Mouse (Mus musculus) layer of hippocampus, postnatal 10 days (tissue): ENCODE measurements around the gene Tob2. TPM values are rescaled to one million over a fixed set of nuclear protein-coding genes. Genes with fewer than 3 reads are reported as not detected.

Source experiments
- DNase-seq, 2 experiments: peaks; one replicate each; pipeline ENCODE4 v3.0.0; 2021; ENCODE audit warnings: low spot score in 2 of 2
- long read RNA-seq: library from polyadenylated mRNA; stranded (forward); transcript quantifications from one replicate; pipeline ENCODE4 v2.0.0, GENCODE M21; 2023
- total RNA-seq, 2 experiments: library from RNA; stranded (reverse); gene quantifications; 2 replicates each; pipeline ENCODE4 v1.2.3; 2021

Gene Tob2
- total RNA-seq, result 10 to 100 TPM; 25.2 to 31.9 TPM
- long read RNA-seq, full-length matches to known transcripts, result 4 of 8 reads
- long read RNA-seq, partial matches to known transcripts, result 0 of 8 reads
- long read RNA-seq, other reads (novel, unspliced or antisense), result 4 of 8 reads

GRCm38 (mm10) chr15:81858517-81859329, at the start of gene Tob2:
Tob2 (minus strand) TSS chr15:81858796.
- peak; percentile 70 to 78 for DNase-seq

GRCm38 (mm10) chr15:81907953-81908352, 49.4 kb upstream of the Tob2 start:
- DNase-seq, result no peak

- DNase-seq, result peak; percentile 83 to 84
Measured at GRCm38 (mm10) chr15:81904939-81905338, 46.3 kb upstream of the Tob2 start.

- DNase-seq, result no peak
Measured at GRCm38 (mm10) chr15:81898751-81899150, 40.2 kb upstream of the Tob2 start.

- DNase-seq, result no peak
Measured at GRCm38 (mm10) chr15:81897607-81898285, 39.1 kb upstream of the Tob2 start.

- DNase-seq, result peak in 1 of 2 experiments; percentile 52
Measured at GRCm38 (mm10) chr15:81896407-81896806, 37.8 kb upstream of the Tob2 start.

- DNase-seq, result no peak
Measured at GRCm38 (mm10) chr15:81894002-81894401, 35.4 kb upstream of the Tob2 start.

- DNase-seq, result no peak
Measured at GRCm38 (mm10) chr15:81891822-81892580, 33.4 kb upstream of the Tob2 start.

- DNase-seq, result no peak
Measured at GRCm38 (mm10) chr15:81891140-81891802, 32.7 kb upstream of the Tob2 start.

- DNase-seq, result no peak
Measured at GRCm38 (mm10) chr15:81889175-81889574, 30.6 kb upstream of the Tob2 start.

GRCm38 (mm10) chr15:81886795-81887550, 28.4 kb upstream of the Tob2 start:
- DNase-seq, result no peak

GRCm38 (mm10) chr15:81885418-81885934, 26.9 kb upstream of the Tob2 start:
- no peak for DNase-seq

GRCm38 (mm10) chr15:81882348-81882747, 23.8 kb upstream of the Tob2 start:
- DNase-seq, result no peak

- peak; percentile 61 to 70 for DNase-seq
Measured at GRCm38 (mm10) chr15:81879531-81880401, 21.2 kb upstream of the Tob2 start.

- DNase-seq, result peak; percentile 100
Measured at GRCm38 (mm10) chr15:81872262-81873136, 13.9 kb upstream of the Tob2 start, which contains the start of gene Aco2. Aco2 (plus strand) TSS chr15:81872309.

GRCm38 (mm10) chr15:81871604-81872261, 13.1 kb upstream of the Tob2 start, which contains the start of gene Phf5a:
Phf5a (minus strand) TSS chr15:81871911.
- peak; percentile 79 to 83 for DNase-seq

GRCm38 (mm10) chr15:81869985-81870384, 11.4 kb upstream of the Tob2 start:
- DNase-seq, result no peak
